Mouse (Mus musculus) E14TG2a.4 (cell line): ENCODE data around the gene Sesn1.
"Not testable (repeated sequence)": the region's sequence is repeated elsewhere in the genome, so short reads cannot be mapped to it uniquely, and the experiment has no call there.

Experiments
- CTCF ChIP-seq: conservative IDR thresholded peaks from 2 replicates; pipeline ENCODE4 v1.5.1; 2014; ENCODE audit warnings: low read length
- NANOG ChIP-seq: IDR thresholded peaks from 2 replicates; pipeline ENCODE4 v1.6.1; 2014; ENCODE audit warnings: borderline replicate concordance, low read length, mixed read lengths
- POU5F1 ChIP-seq: IDR thresholded peaks from 2 replicates; pipeline ENCODE4 v1.6.1; 2014; ENCODE audit warnings: low read length, borderline replicate concordance

DNA sequence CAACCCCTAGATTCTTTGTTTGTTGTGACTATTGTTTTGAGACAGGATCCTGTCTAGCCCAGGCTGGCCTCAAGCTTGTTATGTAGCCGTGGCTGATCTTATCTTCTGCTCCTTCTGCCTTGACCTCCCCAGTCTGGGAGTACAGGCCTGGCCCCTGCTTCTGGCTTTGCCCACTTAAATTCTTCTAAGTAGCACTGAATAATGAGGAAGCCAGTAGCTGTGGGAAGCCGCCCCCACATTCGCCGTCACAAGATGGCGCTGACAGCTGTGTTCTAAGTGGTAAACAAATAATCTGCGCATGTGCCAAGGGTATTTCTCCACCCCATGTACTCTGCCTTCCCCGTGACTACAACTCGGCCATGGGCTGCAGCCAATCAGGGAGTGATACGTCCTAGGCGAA, 142.6 kb downstream of the Sesn1 start:
- TF ChIP-seq CTCF, POU5F1, NANOG: not testable (repeated sequence)
